Mouse (Mus musculus) liver, embryonic 16.5 days (tissue): ENCODE measurements at regions not wholly inside any gene's neighbourhood (a gene's known extent, or its start where the extent isn't known, plus 50 kb on each side); places are given as distances from the start of the nearest gene placed in this dataset.

Experiments used
- ATAC-seq: fragments of 200-750 bp; cut with Nextera tagmentation; 2 replicates; pipeline ENCODE4 v1.8.0; 2017; ENCODE audit warnings: low read depth, mild to moderate bottlenecking, moderate number of reproducible peaks, moderate library complexity
- H3K27ac ChIP-seq: fragments of 300-500 bp; sonication (generic); 2 replicates; pipeline ENCODE4 v1.5.1; 2014; ENCODE audit warnings: mild to moderate bottlenecking, low read length
- H3K27me3 ChIP-seq: fragments of 300-500 bp; sonication (generic); 2 replicates; pipeline ENCODE4 v1.6.1; 2014; ENCODE audit warnings: low read depth, low read length, mixed read lengths; ENCODE audit not compliant: control insufficient read depth, insufficient read depth
- H3K36me3 ChIP-seq: fragments of 300-500 bp; sonication (generic); 2 replicates; pipeline ENCODE4 v1.6.1; 2014; ENCODE audit warnings: mild to moderate bottlenecking; ENCODE audit not compliant: control insufficient read depth, insufficient read depth
- H3K4me1 ChIP-seq: fragments of 300-500 bp; sonication (generic); 2 replicates; pipeline ENCODE4 v1.6.1; 2014; ENCODE audit warnings: low read depth, low read length, mixed read lengths; ENCODE audit not compliant: control insufficient read depth
- H3K4me2 ChIP-seq: fragments of 300-500 bp; sonication (generic); 2 replicates; pipeline ENCODE4 v1.6.1; 2014; ENCODE audit warnings: low read depth, low read length, mixed read lengths
- H3K4me3 ChIP-seq: fragments of 300-500 bp; sonication (generic); 2 replicates; pipeline ENCODE4 v1.5.1; 2014; ENCODE audit warnings: low read depth, mild to moderate bottlenecking, low read length
- H3K9ac ChIP-seq: fragments of 300-500 bp; sonication (generic); 2 replicates; pipeline ENCODE4 v1.6.1; 2014; ENCODE audit warnings: low read depth, low read length
- H3K9me3 ChIP-seq: fragments of 300-500 bp; sonication (generic); replicated peaks from 2 replicates; pipeline ENCODE4 v1.6.1; 2016; ENCODE audit warnings: low read length; ENCODE audit not compliant: control insufficient read depth
- WGBS: fragments of 180-500 bp; shearing (Covaris S2); extraction: QIAGEN DNeasy Blood & Tissue Kit; methylation state at CpG from one replicate; pipeline ENCODE4 v1.1.7; 2014; ENCODE audit not compliant: insufficient replicate concordance; 5-methylcytosine and 5-hydroxymethylcytosine counted together

- Histone ChIP-seq H3K36me3 (no peaks in the 10 kb centered on the region), H3K9ac (no peak overlapping the region), H3K4me3 (no peak overlapping the region), H3K9me3 (no peaks in the 10 kb centered on the region), H3K4me1 (no peaks in the 10 kb centered on the region), H3K27me3 (no peaks in the 10 kb centered on the region), H3K4me2 (no peak overlapping the region), H3K27ac (no peak overlapping the region)
- WGBS = 59% methylated on average over 3 of the region's 3 CpGs
- ATAC-seq = no peak
Measured at GRCm38 (mm10) chr5:129430330-129430729, 70.7 kb upstream of the Sfswap start.

- no peak overlapping the region for H3K9ac ChIP-seq
- 49% methylated on average over 7 of the region's 7 CpGs for WGBS
- no peak for ATAC-seq
- H3K27me3 ChIP-seq = no peaks in the 10 kb centered on the region
- no peak overlapping the region for H3K4me2 ChIP-seq
- H3K4me3 ChIP-seq = no peak overlapping the region
- H3K9me3 ChIP-seq = no peaks in the 10 kb centered on the region
- H3K36me3 ChIP-seq = no peaks in the 10 kb centered on the region
- no peak overlapping the region for H3K27ac ChIP-seq
- H3K4me1 ChIP-seq = no peaks in the 10 kb centered on the region
Measured at GRCm38 (mm10) chr5:129449931-129450573, 51.0 kb upstream of the Sfswap start.
